Mouse (Mus musculus): ENCODE results near the gene Cyp27b1.

Cyp27b1 gene

DNA sequence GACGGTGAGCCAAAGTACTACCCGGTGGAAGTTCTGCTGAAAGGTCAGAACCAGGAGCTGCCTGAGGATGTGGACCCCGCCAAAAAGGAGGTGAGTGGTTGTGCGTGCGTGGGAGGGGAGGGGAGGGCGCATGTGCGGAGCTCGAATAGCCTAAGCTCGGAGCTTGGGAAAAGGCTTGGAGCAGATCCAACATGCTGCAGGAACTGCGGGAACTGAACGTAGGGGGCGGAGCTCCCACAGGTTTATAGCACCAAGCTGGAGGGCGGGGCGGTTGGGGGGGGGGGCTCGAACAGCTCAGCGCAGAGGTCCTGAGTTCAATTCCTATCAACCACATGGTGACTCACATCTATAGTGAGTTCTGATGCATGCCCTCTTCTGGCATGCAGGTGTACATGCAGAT lies 29.6 kb upstream of the Cyp27b1 start:
- H3K9me3 ChIP-seq (ENCODE audit: low read length): no peaks in the 10 kb centered on the region
- no peak for TF ChIP-seq POU5F1 (IDR thresholded peaks at IDR 0.05; ENCODE audit: borderline replicate concordance, low read length)
- TF ChIP-seq NANOG (IDR thresholded peaks at IDR 0.05; ENCODE audit: borderline replicate concordance, low read length): no peak
- TF ChIP-seq CTCF (conservative IDR thresholded peaks at IDR 0.05; ENCODE audit: low read length): no peak
- peaks cover 39% of the 10 kb centered on the region for H3K4me1 ChIP-seq (replicated peaks; ENCODE audit: low read depth, low read length)
- peaks cover 9% of the 10 kb centered on the region; the same call in 1 of the 2 replicates for H3K27me3 ChIP-seq (ENCODE audit: insufficient read depth, low read length)
- H3K36me3 ChIP-seq (ENCODE audit: insufficient read depth, low read length): peaks cover 21% of the 10 kb centered on the region
- no peak overlapping the region for H3K4me3 ChIP-seq (replicated peaks; ENCODE audit: low read length)

DNA sequence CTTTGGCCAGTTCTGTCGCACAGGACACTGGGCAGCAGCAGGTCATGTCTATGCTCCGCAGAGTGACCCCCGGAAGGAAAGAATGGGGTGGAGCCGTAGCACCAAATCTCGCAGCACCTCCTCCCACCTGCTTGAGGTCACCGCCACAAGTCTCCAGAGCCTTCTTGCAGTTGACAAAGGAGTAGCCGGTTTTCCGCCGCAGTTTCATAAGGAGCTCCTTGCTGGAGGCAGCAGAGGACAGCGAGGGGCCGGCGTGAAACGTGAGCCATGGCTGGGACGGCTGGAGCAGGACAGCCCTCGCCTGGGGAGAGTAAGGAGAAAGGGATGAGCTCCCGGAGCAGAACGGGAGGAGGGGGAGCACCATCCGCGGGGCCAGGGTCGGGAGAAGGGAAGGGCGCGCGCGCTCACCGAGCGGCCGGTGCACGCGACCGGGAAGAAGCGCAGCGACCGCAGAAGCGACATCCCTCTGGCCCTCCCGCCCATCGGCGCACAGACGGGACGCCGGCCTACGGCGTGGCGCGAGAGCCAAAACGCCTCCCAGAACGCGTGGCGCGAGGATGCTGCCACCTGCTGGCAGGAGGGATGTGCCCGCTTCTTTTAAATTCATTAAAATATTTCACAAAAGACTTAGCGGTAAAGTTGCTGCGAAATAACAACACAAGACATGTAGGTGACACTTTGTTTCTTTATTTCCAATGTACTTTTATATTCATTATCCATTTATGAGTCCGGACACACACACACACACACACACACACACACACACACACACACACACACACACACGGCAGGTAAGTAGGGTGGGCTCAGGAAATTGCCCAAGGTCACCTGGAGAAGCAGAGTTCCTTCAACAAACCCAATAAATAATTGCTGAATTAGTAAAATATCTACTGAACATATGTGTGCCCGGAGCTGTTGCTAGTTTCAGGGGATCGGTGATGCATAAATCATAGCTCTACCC lies 17.4 kb upstream of the Cyp27b1 start, which contains the start of gene Tsfm:
TSS of gene Tsfm (minus strand) at position 505 of the 961 bp plus-strand sequence.
- Histone ChIP-seq H3K9me3 (ENCODE audit: low read length) (no peaks in the 10 kb centered on the region), H3K4me3 (replicated peaks; ENCODE audit: low read length) (peak within 1 kb of the TSS; percentile 98), H3K36me3 (ENCODE audit: insufficient read depth, low read length) (peaks cover 40% of the 10 kb centered on the region), H3K4me1 (replicated peaks; ENCODE audit: low read depth, low read length) (peaks cover 42% of the 10 kb centered on the region), H3K27me3 (ENCODE audit: insufficient read depth, low read length) (no peaks in the 10 kb centered on the region)
- peak; percentile 58 for TF ChIP-seq CTCF (conservative IDR thresholded peaks at IDR 0.05; ENCODE audit: low read length)
- no peak for TF ChIP-seq NANOG (IDR thresholded peaks at IDR 0.05; ENCODE audit: borderline replicate concordance, low read length)
- no peak for TF ChIP-seq POU5F1 (IDR thresholded peaks at IDR 0.05; ENCODE audit: borderline replicate concordance, low read length)

DNA sequence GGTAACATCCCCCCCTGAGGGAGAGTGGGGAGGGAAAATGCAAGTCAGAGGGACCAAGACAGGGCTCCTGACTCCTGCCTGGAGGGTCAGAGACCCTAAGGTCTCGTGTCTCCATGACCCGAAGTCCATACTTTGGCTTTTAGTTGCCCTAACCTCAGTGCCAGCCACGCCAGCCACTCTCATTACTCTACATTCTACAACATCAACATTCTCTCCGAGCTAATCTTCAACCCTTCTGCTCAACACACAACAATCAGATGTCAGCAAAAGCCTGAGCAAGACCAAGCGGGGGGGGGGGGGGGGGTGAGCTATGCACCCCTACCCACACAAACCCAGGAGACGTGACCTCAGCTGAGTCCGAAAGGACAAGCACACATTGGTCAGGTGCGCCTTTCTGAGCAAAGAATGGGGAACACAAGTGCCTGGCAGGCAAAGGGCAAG lies 14.7 kb upstream of the Cyp27b1 start:
- 0 out of 2 replicates have a peak, but pooled peaks cover 3% of the 10 kb centered on the region for H3K27me3 ChIP-seq (ENCODE audit: insufficient read depth, low read length)
- no peaks in the 10 kb centered on the region for H3K9me3 ChIP-seq (ENCODE audit: low read length)
- peaks cover 17% of the 10 kb centered on the region for H3K36me3 ChIP-seq (ENCODE audit: insufficient read depth, low read length)
- no peak for TF ChIP-seq NANOG (IDR thresholded peaks at IDR 0.05; ENCODE audit: borderline replicate concordance, low read length)
- TF ChIP-seq POU5F1 (IDR thresholded peaks at IDR 0.05; ENCODE audit: borderline replicate concordance, low read length): no peak
- no peak for TF ChIP-seq CTCF (conservative IDR thresholded peaks at IDR 0.05; ENCODE audit: low read length)
- H3K4me3 ChIP-seq (replicated peaks; ENCODE audit: low read length): peak overlapping the region; percentile 61
- peaks cover 65% of the 10 kb centered on the region for H3K4me1 ChIP-seq (replicated peaks; ENCODE audit: low read depth, low read length)

DNA sequence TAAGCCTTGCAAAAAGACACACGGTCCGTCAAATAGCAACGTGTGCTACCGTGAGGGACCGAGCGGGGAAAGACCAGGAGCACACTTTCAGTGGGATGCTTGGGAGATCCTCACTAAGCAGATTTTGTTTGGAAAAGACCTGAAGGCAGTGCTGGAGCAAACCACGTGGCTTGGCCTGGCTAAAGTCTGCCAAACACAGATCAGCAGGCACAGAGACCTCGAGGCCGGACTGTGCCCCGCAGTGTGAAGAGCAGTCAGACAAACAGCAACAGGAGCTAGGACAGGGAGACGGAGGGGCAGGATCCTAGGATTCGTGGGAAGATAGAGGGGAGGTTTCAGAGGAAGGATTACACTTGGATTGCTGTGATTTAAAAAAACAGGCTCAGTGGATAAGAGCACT lies 11.8 kb upstream of the Cyp27b1 start:
- H3K27me3 ChIP-seq (ENCODE audit: insufficient read depth, low read length): 0 out of 2 replicates have a peak, but pooled peaks cover 4% of the 10 kb centered on the region
- peaks cover 5% of the 10 kb centered on the region; the same call in 1 of the 2 replicates for H3K36me3 ChIP-seq (ENCODE audit: insufficient read depth, low read length)
- TF ChIP-seq POU5F1 (IDR thresholded peaks at IDR 0.05; ENCODE audit: borderline replicate concordance, low read length): no peak
- no peak for TF ChIP-seq CTCF (conservative IDR thresholded peaks at IDR 0.05; ENCODE audit: low read length)
- no peak for TF ChIP-seq NANOG (IDR thresholded peaks at IDR 0.05; ENCODE audit: borderline replicate concordance, low read length)
- H3K9me3 ChIP-seq (ENCODE audit: low read length): no peaks in the 10 kb centered on the region
- H3K4me1 ChIP-seq (replicated peaks; ENCODE audit: low read depth, low read length): peaks cover 72% of the 10 kb centered on the region
- H3K4me3 ChIP-seq (replicated peaks; ENCODE audit: low read length): no peak overlapping the region

DNA sequence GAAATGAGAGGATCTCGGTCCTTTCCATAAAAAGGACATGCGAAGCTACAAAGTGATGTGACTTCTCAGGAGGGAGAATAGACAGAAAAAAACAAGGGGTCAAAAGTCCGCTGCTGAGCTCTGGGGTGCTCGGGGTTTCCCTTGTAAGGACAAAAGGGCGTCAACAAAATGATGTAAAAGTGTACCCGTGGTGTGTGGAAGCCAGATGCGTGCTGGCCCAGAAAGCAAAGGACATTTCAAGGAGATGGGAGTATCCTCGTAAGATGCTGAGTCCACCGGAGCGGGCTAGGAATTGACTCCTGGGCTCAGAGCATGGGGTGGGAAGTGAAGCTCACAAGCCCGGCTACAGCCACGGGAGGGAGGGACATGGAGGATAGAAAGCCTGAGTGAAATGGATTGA lies 10.4 kb upstream of the Cyp27b1 start:
- Histone ChIP-seq H3K27me3 (ENCODE audit: insufficient read depth, low read length) (0 out of 2 replicates have a peak, but pooled peaks cover 4% of the 10 kb centered on the region), H3K4me1 (replicated peaks; ENCODE audit: low read depth, low read length) (peaks cover 78% of the 10 kb centered on the region), H3K36me3 (ENCODE audit: insufficient read depth, low read length) (peaks cover 5% of the 10 kb centered on the region), H3K4me3 (replicated peaks; ENCODE audit: low read length) (0 out of 2 replicates have a peak overlapping the region, but pooled peaks have one; percentile 10), H3K9me3 (ENCODE audit: low read length) (no peaks in the 10 kb centered on the region)
- no peak for TF ChIP-seq CTCF (conservative IDR thresholded peaks at IDR 0.05; ENCODE audit: low read length)
- TF ChIP-seq POU5F1 (IDR thresholded peaks at IDR 0.05; ENCODE audit: borderline replicate concordance, low read length): no peak
- TF ChIP-seq NANOG (IDR thresholded peaks at IDR 0.05; ENCODE audit: borderline replicate concordance, low read length): no peak

DNA sequence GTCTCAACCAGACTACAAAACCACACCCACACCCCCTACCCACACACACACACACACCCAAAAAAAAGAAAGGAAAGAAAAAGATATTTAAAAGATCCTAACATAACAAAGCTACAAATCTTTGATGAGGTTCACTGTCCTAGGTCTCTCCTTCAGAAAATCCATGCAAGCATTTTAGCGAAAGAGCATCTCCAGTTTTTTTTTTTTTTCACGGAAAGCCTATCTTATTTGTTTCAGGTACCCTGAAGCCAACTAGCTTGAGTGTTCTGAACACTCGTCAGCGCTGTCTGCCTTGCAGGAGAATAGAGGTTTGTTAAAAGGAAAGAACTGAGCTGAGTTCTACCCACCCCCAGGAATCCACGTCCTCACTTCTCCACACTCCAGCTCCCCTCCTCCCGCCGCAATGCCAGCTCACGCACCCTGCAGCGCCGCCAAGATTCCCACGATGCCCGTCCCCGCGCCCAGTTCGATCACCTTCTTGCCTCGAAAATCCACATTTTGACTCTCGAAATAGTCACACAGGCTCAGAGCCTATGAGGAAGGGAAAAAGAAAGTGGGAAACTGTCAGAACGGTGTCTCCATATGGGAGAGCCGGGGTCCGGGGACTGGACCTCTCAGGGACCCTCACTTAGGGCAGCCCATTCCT lies 7.4 kb upstream of the Cyp27b1 start:
- H3K4me1 ChIP-seq (replicated peaks; ENCODE audit: low read depth, low read length): peaks cover 79% of the 10 kb centered on the region
- no peaks in the 10 kb centered on the region for H3K9me3 ChIP-seq (ENCODE audit: low read length)
- H3K36me3 ChIP-seq (ENCODE audit: insufficient read depth, low read length): peaks cover 36% of the 10 kb centered on the region
- no peak for TF ChIP-seq CTCF (conservative IDR thresholded peaks at IDR 0.05; ENCODE audit: low read length)
- no peak for TF ChIP-seq NANOG (IDR thresholded peaks at IDR 0.05; ENCODE audit: borderline replicate concordance, low read length)
- TF ChIP-seq POU5F1 (IDR thresholded peaks at IDR 0.05; ENCODE audit: borderline replicate concordance, low read length): no peak
- peak overlapping the region; percentile 93 for H3K4me3 ChIP-seq (replicated peaks; ENCODE audit: low read length)
- 0 out of 2 replicates have a peak, but pooled peaks cover 4% of the 10 kb centered on the region for H3K27me3 ChIP-seq (ENCODE audit: insufficient read depth, low read length)

DNA sequence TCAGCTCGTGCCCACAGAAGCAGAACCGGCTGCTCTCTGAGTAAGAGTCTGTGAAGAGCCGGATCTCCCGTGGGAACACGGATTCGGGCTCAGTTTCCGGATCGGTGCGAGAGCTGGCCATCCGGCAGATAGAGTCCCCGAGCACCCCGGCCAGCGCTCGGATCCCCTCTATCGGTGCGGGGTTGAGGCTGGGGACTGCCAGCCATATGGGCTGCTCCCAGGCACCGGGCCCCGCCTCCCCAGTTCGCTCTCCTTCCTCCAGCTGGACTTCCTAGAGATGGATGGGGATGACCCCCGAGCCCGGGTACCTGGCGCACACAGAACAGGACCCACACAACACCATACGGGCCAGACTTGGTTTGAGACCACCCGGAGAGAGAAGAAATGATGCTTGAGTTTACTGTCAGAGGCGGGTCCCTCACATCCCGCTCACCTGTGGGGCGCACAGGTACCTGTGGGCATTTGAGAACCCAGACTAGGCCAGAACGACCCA lies 6.7 kb upstream of the Cyp27b1 start, which contains the start of the genes Mettl1 and Eef1akmt3:
TSS of gene Mettl1 (plus strand) at position 141 of the 493 bp plus-strand sequence.
TSS of gene Eef1akmt3 (minus strand) at position 240 of the 493 bp plus-strand sequence.
- TF ChIP-seq POU5F1 (IDR thresholded peaks at IDR 0.05; ENCODE audit: borderline replicate concordance, low read length) (no peak), NANOG (IDR thresholded peaks at IDR 0.05; ENCODE audit: borderline replicate concordance, low read length) (no peak), CTCF (conservative IDR thresholded peaks at IDR 0.05; ENCODE audit: low read length) (no peak)
- Histone ChIP-seq H3K4me1 (replicated peaks; ENCODE audit: low read depth, low read length) (peaks cover 80% of the 10 kb centered on the region), H3K36me3 (ENCODE audit: insufficient read depth, low read length) (peaks cover 38% of the 10 kb centered on the region), H3K4me3 (replicated peaks; ENCODE audit: low read length) (peak within 1 kb of the TSS; percentile 93), H3K9me3 (ENCODE audit: low read length) (no peaks in the 10 kb centered on the region), H3K27me3 (ENCODE audit: insufficient read depth, low read length) (0 out of 2 replicates have a peak, but pooled peaks cover 2% of the 10 kb centered on the region)

All from E14TG2a.4 (cell line).